Mouse (Mus musculus): ENCODE measurements at regions not wholly inside any gene's neighbourhood (a gene's known extent, or its start where the extent isn't known, plus 50 kb on each side); places are given as distances from the start of the nearest gene placed in this dataset.

DNA sequence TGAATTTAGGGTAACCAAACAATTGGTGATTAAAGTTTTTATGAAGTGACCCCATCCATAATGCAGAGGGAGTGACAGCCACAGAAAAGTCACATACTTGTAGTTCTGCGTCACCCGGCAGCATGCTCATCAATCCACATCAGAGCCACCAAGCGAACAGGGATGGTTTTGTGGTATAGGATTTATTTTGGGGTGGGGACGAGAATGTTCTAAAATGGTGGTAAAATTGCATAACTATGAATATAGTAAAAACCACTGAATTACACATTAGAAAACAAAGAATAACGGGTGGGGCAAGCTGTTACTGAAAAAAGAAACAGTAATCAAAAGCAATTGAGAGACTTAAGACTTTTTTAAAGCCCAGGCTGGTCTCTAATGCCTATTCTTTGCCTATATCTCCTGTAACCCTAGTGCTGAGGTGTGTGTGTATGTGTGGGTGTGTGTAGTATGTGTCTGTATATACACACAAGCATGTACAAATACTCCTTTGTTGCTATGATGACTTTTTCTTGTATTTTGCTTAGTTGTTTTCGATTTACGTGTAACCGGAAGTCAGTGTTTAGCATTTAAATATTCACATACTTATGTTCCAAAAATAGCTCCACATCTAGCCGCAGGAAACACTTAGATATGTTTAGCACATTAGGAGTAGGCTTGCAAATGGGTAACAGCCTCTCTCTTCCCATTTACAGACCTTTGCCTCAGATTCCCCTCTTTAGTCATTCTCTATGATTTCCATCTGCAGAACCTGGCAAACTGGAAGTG, 57.4 kb upstream of the Jak2 start:
- Histone ChIP-seq H3K4me1 (ENCODE audit: control insufficient read depth in 1 of 2, insufficient read depth in 2 of 2, low read length in 2 of 2) (peaks cover 13 to 15% of the 10 kb centered on the region in 2 experiments), H3K27me3 (ENCODE audit: control insufficient read depth in 1 of 2, insufficient read depth in 2 of 2, low read length in 2 of 2) (no peaks in the 10 kb centered on the region), H3K36me3 (ENCODE audit: control insufficient read depth in 1 of 2, insufficient read depth in 2 of 2, low read length in 2 of 2) (peaks cover 0 to 27% of the 10 kb centered on the region in 2 experiments; a peak in 2 of 4 replicates), H3K27ac (ENCODE audit: control insufficient read depth, low read depth, low read length) (no peak overlapping the region), H3K9me3 (replicated peaks; ENCODE audit: insufficient read depth, low read length) (no peaks in the 10 kb centered on the region), H3K79me2 (ENCODE audit: control insufficient read depth, insufficient read depth, low read length, poor library complexity) (no peaks in the 10 kb centered on the region), H3K4me3 (ENCODE audit: control insufficient read depth in 1 of 2, insufficient read depth in 1 of 2, low read depth in 2 of 2, low read length in 2 of 2) (no peak overlapping the region), H3K9ac (ENCODE audit: control insufficient read depth, low read depth, low read length, poor library complexity, severe bottlenecking) (no peak overlapping the region)
- TF ChIP-seq GABPA (IDR thresholded peaks at IDR 0.05; ENCODE audit: low read depth, low read length), result no peak
- TF ChIP-seq POLR2A (IDR thresholded peaks at IDR 0.05; ENCODE audit: control insufficient read depth in 1 of 2, insufficient read depth in 1 of 2, low read depth in 1 of 2, low read length in 2 of 2, poor library complexity in 1 of 2), result no peak
- no peak for TF ChIP-seq E2F4 (IDR thresholded peaks at IDR 0.05; ENCODE audit: borderline replicate concordance, low read depth, low read length)
- no peak for TF ChIP-seq ZMIZ1 (IDR thresholded peaks at IDR 0.05; ENCODE audit: low read depth, low read length)
- no peak for TF ChIP-seq BHLHE40 (IDR thresholded peaks at IDR 0.05; ENCODE audit: borderline replicate concordance, low read depth, low read length)
- TF ChIP-seq ZC3H11A (IDR thresholded peaks at IDR 0.05; ENCODE audit: low read depth, low read length), result no peak
- TF ChIP-seq ETS1 (IDR thresholded peaks at IDR 0.05; ENCODE audit: low read depth, low read length), result no peak
- TF ChIP-seq MAZ (IDR thresholded peaks at IDR 0.05; ENCODE audit: low read depth, low read length), result no peak
- TF ChIP-seq USF2 (IDR thresholded peaks at IDR 0.05; ENCODE audit: borderline replicate concordance in 1 of 2, insufficient read depth in 1 of 2, low read depth in 1 of 2, low read length in 2 of 2), result no peak
- DNase-seq (ENCODE audit: low read depth, low spot score), result no peak

DNA sequence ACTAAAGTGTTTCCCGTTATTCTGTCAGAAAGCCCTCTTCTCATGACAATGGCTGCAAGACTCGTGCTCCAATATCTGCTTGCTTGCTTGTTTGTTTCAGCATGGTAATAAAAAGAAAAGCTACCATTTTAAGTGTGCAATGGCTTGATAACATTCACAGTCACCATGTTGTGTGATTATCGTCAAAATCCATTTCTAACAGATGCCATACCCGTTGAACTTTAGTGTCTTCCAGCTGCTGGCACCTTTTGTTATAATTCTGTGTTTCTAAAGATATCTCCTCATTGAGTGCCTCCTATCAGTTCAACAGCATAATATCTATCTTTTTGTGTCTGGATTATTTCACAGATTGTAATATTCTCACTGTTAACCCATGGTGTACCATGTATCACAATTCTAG, 55.4 kb upstream of the Jak2 start:
- H3K9me3 ChIP-seq (replicated peaks; ENCODE audit: insufficient read depth, low read length), result no peaks in the 10 kb centered on the region
- peaks cover 18 to 20% of the 10 kb centered on the region in 2 experiments for H3K4me1 ChIP-seq (ENCODE audit: control insufficient read depth in 1 of 2, insufficient read depth in 2 of 2, low read length in 2 of 2)
- TF ChIP-seq EP300 (IDR thresholded peaks at IDR 0.05; ENCODE audit: low read depth in 1 of 2, low read length in 2 of 2) (peak; percentile 41 to 71; a peak in 3 of 4 replicates), CTCF (IDR thresholded peaks at IDR 0.05 in 2 of 3, conservative IDR thresholded peaks at IDR 0.05 in 1 of 3; ENCODE audit: control insufficient read depth in 1 of 3, insufficient read depth in 1 of 3, low read depth in 2 of 3, low read length in 3 of 3, poor library complexity in 1 of 3, severe bottlenecking in 1 of 3) (no peak), MYB (IDR thresholded peaks at IDR 0.05; ENCODE audit: low read depth, low read length) (no peak), HCFC1 (IDR thresholded peaks at IDR 0.05; ENCODE audit: low read depth, low read length) (no peak), TAL1 (IDR thresholded peaks at IDR 0.05; ENCODE audit: low read length) (no peak), CHD2 (IDR thresholded peaks at IDR 0.05; ENCODE audit: low read length) (no peak), CHD1 (IDR thresholded peaks at IDR 0.05; ENCODE audit: low read depth, low read length) (no peak), USF1 (IDR thresholded peaks at IDR 0.05; ENCODE audit: low read depth, low read length) (no peak), TCF12 (IDR thresholded peaks at IDR 0.05; ENCODE audit: low read depth, low read length) (peak; percentile 72; the same call in 1 of the 2 replicates), RCOR1 (IDR thresholded peaks at IDR 0.05; ENCODE audit: low read depth, low read length) (peak; percentile 34; the same call in 1 of the 2 replicates)
- DNase-seq (ENCODE audit: low read depth, low spot score), result no peak
- peaks cover 0 to 32% of the 10 kb centered on the region in 2 experiments; a peak in 2 of 4 replicates for H3K36me3 ChIP-seq (ENCODE audit: control insufficient read depth in 1 of 2, insufficient read depth in 2 of 2, low read length in 2 of 2)
- no peak overlapping the region for H3K4me3 ChIP-seq (ENCODE audit: control insufficient read depth in 1 of 2, insufficient read depth in 1 of 2, low read depth in 2 of 2, low read length in 2 of 2)
- H3K79me2 ChIP-seq (ENCODE audit: control insufficient read depth, insufficient read depth, low read length, poor library complexity), result no peaks in the 10 kb centered on the region
- no peak overlapping the region for H3K27ac ChIP-seq (ENCODE audit: control insufficient read depth, low read depth, low read length)
- H3K27me3 ChIP-seq (ENCODE audit: control insufficient read depth in 1 of 2, insufficient read depth in 2 of 2, low read length in 2 of 2), result no peaks in the 10 kb centered on the region
- no peak overlapping the region for H3K9ac ChIP-seq (ENCODE audit: control insufficient read depth, low read depth, low read length, poor library complexity, severe bottlenecking)
